Mouse (Mus musculus): Measurements from ENCODE around the gene Mettl17. TPM values are rescaled to one million over a fixed set of nuclear protein-coding genes. Genes with fewer than 3 reads are reported as not detected.
A peak's percentile ranks its signal among the peaks of the same experiment; 100 is the strongest.

Mettl17 gene
- polyA plus RNA-seq, 1 experiment from 2014 or later, result 50.7 TPM

DNA sequence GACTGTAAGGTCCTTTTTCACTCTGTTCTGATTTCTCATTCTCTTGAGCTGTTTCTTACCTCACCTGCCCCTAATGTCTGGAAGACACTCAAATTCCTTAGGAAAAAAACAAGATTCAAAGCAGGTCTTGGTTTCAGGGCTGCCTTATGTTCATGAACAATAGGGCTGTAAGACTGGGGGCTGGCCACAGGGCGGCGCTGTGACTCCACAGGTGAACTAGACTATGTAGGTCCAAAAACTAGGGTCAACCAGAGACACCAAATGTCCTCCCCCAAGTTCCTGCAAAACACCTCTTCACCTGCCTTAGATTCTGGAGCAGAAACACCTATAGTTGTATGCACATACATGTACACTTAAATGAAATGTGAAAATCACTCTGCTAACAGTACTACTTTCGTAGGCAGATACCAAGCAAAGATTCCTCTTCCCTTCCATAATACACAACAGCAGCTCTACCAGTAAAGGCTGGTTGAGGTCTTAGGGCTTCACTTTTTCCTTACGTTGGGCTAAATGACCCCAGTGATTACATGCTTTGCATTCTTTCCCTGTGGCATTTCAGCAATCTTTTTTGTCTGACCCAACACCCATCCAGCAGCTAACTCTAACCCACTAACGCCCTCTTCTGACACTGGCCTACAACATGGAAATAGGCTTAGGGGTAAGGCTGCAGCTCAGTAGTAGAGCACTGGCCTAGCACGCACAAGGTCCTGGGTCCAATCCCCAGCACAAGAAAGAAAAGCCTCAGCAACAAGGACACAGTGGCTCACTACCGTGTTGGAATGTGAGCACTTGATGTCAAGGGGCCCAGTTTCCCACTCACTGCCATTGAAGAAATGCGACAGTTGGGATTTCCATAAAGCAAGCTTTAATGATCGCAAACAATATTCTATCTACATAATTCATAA lies 18.4 kb downstream of the Mettl17 start:
- H3K4me2 ChIP-seq, result no peak overlapping the region
- H3K36me3 ChIP-seq, result 0 out of 2 replicates have a peak, but pooled peaks cover 4% of the 10 kb centered on the region
- H3K27me3 ChIP-seq (replicated peaks), result no peaks in the 10 kb centered on the region
- ATAC-seq (ENCODE audit: insufficient read depth, low FRiP score, low read depth), result peak; percentile 67; the same call in 1 of the 2 replicates
- no peaks in the 10 kb centered on the region for H3K9me3 ChIP-seq
- H3K27ac ChIP-seq, result 0 out of 2 replicates have a peak overlapping the region, but pooled peaks have one; percentile 9
- no peak overlapping the region for H3K4me3 ChIP-seq (replicated peaks)
- H3K4me1 ChIP-seq, result 0 out of 2 replicates have a peak, but pooled peaks cover 3% of the 10 kb centered on the region
- no peak overlapping the region for H3K9ac ChIP-seq
- 47% methylated on average over 9 of the region's 9 CpGs for WGBS

DNA sequence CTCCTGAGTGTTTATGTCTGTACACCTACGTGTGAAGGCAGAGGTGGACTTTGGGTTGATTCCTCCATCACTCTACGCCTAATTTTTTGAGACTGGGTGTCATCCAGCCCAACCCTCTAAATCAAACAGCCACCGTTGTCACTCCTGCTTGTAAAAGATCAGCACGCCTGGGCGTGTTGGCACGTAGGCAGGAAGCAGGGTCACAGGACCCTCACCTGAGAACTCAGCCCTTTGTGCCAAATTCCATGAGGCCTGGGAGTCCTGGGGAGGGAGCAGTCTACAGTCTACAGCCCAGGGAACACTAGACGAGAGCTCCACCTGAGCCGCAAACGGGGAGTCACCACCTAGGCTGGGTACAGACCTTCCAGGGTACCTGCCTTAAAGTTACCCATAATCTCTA lies 19.1 kb downstream of the Mettl17 start:
- Histone ChIP-seq H3K4me3 (replicated peaks) (no peak overlapping the region), H3K27ac (no peak overlapping the region), H3K4me1 (0 out of 2 replicates have a peak, but pooled peaks cover 3% of the 10 kb centered on the region), H3K4me2 (no peak overlapping the region), H3K9me3 (no peaks in the 10 kb centered on the region), H3K27me3 (replicated peaks) (no peaks in the 10 kb centered on the region), H3K36me3 (0 out of 2 replicates have a peak, but pooled peaks cover 4% of the 10 kb centered on the region), H3K9ac (no peak overlapping the region)
- WGBS, result 75% methylated on average over 9 of the region's 9 CpGs
- ATAC-seq (ENCODE audit: insufficient read depth, low FRiP score, low read depth), result peak; percentile 6; the same call in 1 of the 2 replicates

DNA sequence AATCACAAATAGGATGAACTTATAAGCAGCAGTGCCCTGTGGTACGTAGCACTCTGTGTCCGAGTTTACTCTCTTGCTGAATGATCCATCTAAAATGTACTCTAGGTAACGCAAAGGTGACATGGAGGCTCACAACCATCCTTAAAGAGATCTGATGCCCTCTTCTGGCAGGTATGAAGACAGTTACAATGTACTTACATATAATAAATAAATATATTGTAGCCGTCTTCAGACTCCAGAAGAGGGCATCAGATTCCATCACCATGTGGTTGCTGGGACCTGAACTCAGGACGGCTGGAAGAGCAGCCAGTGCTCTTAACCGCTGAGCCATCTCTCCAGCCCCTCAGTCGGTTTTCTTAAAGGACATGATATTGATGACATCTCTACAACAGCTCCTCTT lies 20.1 kb downstream of the Mettl17 start:
- 0 out of 2 replicates have a peak, but pooled peaks cover 4% of the 10 kb centered on the region for H3K36me3 ChIP-seq
- WGBS, result 65% methylated on average over 7 of the region's 7 CpGs
- H3K9me3 ChIP-seq, result no peaks in the 10 kb centered on the region
- H3K4me2 ChIP-seq, result no peak overlapping the region
- no peak overlapping the region for H3K4me3 ChIP-seq (replicated peaks)
- ATAC-seq (ENCODE audit: insufficient read depth, low FRiP score, low read depth), result no peak
- no peak overlapping the region for H3K9ac ChIP-seq
- no peak overlapping the region for H3K27ac ChIP-seq
- H3K27me3 ChIP-seq (replicated peaks), result no peaks in the 10 kb centered on the region
- 0 out of 2 replicates have a peak, but pooled peaks cover 3% of the 10 kb centered on the region for H3K4me1 ChIP-seq

DNA sequence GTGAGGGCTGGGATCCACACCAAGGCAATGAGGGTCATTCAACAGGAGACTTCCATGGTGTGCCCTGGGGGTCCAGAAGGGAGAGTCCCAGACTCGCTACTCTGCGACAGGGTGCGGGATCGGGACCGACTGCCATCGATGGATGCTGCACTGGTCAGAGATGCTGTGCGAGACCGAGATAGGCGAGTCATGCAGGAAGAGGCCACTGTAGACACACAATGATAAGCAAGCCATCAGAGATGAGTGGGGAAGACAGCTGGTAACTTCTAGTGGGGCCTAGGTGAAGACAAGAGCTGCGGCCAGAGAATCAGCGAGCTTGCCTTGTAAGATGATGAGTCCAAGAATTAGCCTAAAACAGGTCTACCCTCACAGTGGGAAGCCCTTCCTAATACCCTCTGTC lies 21.5 kb downstream of the Mettl17 start:
- ATAC-seq (ENCODE audit: insufficient read depth, low FRiP score, low read depth), result no peak

DNA sequence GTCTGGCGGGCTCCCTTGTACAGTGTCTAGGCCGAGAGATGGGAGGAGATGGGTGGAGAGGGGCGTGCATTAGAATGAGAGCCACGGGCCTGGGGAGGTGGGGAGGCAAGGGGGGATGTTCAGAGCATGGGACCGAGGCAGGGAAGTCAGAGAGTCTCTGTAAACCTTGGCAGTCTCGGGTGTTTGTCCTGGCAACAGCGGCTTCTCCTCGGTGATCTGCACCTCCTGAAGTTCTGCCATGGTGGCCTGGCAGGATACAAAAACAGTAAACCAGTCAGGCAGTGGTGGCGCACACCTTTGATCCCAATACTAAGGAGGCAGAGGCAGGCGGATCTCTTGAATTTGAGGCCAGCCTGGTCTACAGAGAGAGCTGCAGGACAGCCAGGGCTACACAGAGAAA lies 26.7 kb downstream of the Mettl17 start:
- Histone ChIP-seq H3K4me2 (no peak overlapping the region), H3K4me3 (replicated peaks) (no peak overlapping the region), H3K36me3 (0 out of 2 replicates have a peak, but pooled peaks cover 4% of the 10 kb centered on the region), H3K9me3 (no peaks in the 10 kb centered on the region), H3K27me3 (replicated peaks) (no peaks in the 10 kb centered on the region), H3K27ac (no peak overlapping the region), H3K9ac (no peak overlapping the region), H3K4me1 (peaks cover 8% of the 10 kb centered on the region)
- no peak for ATAC-seq (ENCODE audit: insufficient read depth, low FRiP score, low read depth)
- WGBS, result 86% methylated on average over 10 of the region's 10 CpGs

More for the DNA sequence above, 21.5 kb downstream of the Mettl17 start:
- Histone ChIP-seq H3K27me3 (replicated peaks) (no peaks in the 10 kb centered on the region), H3K9ac (no peak overlapping the region), H3K27ac (no peak overlapping the region), H3K4me3 (replicated peaks) (no peak overlapping the region), H3K36me3 (0 out of 2 replicates have a peak, but pooled peaks cover 4% of the 10 kb centered on the region), H3K4me1 (0 out of 2 replicates have a peak, but pooled peaks cover 3% of the 10 kb centered on the region), H3K9me3 (no peaks in the 10 kb centered on the region), H3K4me2 (no peak overlapping the region)
- WGBS, result 88% methylated on average over 11 of the region's 11 CpGs

DNA sequence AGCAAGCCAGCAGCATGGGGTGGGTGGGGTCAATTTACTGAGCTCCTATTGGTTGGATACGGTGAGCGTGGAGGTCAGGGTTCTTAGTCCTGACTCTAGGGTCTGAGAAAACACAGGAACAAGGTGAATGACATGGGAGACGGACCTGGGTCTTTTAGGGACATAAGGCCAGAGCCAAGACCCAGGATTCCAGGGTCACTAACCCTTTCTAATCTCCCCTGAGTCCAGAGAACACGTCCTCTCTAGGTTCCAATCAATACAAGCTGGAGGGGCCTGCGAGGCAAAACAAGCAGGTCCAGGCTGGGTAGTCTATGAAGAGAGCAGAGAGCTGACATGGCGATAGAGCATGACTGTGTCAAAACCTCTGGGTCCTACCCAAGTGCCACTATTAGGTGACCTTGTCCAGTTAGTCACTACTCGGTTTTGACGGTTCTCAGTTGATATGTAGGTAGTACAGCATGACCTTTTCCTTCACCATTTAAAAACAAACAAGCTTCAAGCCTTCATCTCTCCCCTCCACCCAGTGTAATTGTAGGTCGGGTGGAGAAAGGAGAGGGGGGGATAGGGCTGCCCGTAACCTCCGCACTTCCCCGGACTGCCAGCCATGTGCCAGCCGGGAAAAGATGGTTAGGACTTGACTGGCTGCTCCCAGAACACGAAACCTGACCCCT lies 27.9 kb downstream of the Mettl17 start:
- Histone ChIP-seq H3K4me1 (peaks cover 8% of the 10 kb centered on the region), H3K27ac (peak overlapping the region; percentile 38; the same call in 1 of the 2 replicates)

DNA sequence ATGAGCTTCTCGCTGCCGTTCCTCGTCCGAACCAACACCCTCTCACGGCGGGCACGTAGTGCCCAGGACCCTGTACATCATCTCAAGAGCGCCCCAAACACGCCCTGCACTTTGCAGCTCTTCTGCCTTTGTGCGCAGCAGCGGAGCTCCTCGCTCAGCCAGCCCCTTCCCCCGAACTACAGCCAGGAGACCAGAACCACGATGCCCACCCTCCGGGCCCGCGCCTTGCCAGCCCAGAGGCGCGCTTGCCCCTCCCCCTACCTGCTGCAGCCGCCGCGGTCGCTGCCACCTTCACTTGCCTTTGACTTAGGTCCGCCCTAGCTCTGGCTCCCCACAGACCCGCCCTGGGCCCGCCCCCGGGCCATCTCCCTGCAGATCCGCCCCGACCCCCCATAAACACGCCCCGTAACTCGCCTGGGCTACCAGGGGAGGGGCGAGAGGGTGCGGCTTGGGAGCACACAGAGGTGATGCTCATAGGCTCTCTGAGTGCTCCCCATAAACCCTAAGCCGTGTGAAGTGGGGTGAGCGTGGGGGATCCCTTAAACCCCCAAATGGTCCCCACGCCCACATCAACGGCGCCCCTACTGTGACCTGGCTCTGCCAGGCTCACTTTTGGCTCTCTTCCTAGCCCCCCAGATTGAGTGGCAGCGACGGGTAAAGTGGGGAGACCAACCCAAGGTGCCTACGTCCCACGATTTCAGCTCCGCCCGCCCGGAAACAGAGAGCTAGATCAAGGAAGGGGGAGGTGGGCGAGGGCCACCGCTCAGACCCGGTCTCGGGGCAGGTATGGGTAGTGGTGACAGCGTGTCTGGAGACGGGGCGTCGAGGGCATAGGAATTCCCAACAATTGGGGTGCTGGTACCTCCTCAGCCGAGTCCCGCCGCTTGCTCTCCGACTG lies 28.7 kb downstream of the Mettl17 start:
- WGBS, result under 1% methylated on average over 58 of the region's 58 CpGs

More for the DNA sequence above, 27.9 kb downstream of the Mettl17 start:
- no peak overlapping the region for H3K9ac ChIP-seq
- H3K27me3 ChIP-seq (replicated peaks), result no peaks in the 10 kb centered on the region
- peak overlapping the region; percentile 57 for H3K4me3 ChIP-seq (replicated peaks)
- peak overlapping the region; percentile 98 for H3K4me2 ChIP-seq
- no peaks in the 10 kb centered on the region for H3K9me3 ChIP-seq
- ATAC-seq (ENCODE audit: insufficient read depth, low FRiP score, low read depth), result peak; percentile 6; the same call in 1 of the 2 replicates
- no peaks in the 10 kb centered on the region for H3K36me3 ChIP-seq
- WGBS, result 15% methylated on average over 14 of the region's 14 CpGs

DNA sequence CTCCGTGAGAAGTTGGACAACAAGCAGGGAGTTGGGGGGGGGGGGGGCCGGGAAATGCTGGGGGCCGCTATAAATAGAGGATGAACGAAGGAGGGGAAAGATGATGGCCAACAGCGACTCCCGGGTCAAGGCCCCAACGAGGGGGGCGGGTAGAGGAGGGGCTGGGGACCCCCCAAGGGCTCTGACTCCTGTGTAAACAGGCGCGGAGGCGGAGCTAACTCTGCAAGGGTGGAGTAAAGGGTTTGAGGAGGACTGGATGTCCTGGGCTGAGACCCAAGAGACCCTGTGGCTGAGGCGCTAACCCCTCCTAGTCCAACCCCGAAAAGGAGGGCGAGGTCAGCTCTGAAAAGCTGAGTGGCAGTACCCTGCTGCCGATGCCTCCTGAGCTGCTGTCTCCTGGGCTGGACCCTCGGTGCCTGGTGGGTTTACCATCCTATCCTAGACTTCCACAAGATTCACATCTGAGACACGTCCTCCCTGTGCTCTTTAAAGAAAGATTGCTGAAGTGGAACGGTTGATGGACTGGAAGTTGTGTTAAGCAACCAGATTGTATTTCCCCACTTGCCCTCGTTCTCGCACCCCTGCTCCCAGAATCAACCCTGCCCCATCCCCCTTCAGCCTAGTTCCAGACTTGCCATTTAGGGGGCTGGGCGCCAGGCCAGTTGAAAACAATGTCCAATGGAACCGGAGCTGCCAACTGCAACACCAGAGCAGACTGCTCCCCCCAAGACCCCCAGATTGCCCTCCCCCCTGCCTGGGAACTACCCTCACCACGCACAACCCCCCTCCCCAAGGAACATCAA lies 29.5 kb downstream of the Mettl17 start, which contains the start of gene Ndrg2:
Ndrg2 (minus strand) TSS at position 199 of the 803 bp plus-strand sequence.
- Histone ChIP-seq H3K27me3 (replicated peaks) (no peaks in the 10 kb centered on the region), H3K4me3 (replicated peaks) (peak within 1 kb of the TSS; percentile 57), H3K4me2 (peak within 1 kb of the TSS; percentile 98), H3K9me3 (no peaks in the 10 kb centered on the region), H3K36me3 (no peaks in the 10 kb centered on the region), H3K4me1 (peaks cover 8% of the 10 kb centered on the region), H3K9ac (peak within 1 kb of the TSS; percentile 49), H3K27ac (peak within 1 kb of the TSS; percentile 81)
- WGBS, result 5% methylated on average over 21 of the region's 23 CpGs
- ATAC-seq (ENCODE audit: insufficient read depth, low FRiP score, low read depth), result peak; percentile 63

More for the DNA sequence above, 28.7 kb downstream of the Mettl17 start:
- peak overlapping the region; percentile 57 for H3K4me3 ChIP-seq (replicated peaks)
- H3K4me2 ChIP-seq, result peak overlapping the region; percentile 98
- peak overlapping the region; percentile 49 for H3K9ac ChIP-seq
- no peaks in the 10 kb centered on the region for H3K27me3 ChIP-seq (replicated peaks)
- H3K27ac ChIP-seq, result peak overlapping the region; percentile 81
- H3K36me3 ChIP-seq, result no peaks in the 10 kb centered on the region
- peak; percentile 88 for ATAC-seq (ENCODE audit: insufficient read depth, low FRiP score, low read depth)
- peaks cover 8% of the 10 kb centered on the region for H3K4me1 ChIP-seq
- no peaks in the 10 kb centered on the region for H3K9me3 ChIP-seq

DNA sequence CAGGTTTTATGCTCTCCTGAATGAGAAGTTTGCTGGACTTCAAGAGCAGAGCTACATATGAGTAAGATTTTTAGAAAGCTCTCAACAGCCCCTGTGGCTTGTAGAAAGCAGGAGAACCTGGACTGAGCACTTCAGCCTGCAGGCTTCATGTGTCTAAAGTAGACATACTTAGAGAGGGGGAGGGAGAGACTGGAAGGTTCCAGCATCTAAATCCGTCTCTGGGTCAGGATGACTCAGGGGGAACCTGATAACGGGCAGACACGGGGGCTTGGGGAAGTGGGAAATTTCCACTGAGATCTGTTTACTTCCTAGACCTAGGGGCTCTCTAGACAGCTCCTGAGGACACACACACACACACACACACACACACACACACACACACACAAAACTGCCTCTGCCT lies 30.4 kb downstream of the Mettl17 start:
- 15% methylated on average over 3 of the region's 3 CpGs for WGBS
- Histone ChIP-seq H3K27me3 (replicated peaks) (no peaks in the 10 kb centered on the region), H3K27ac (peak overlapping the region; percentile 81), H3K9me3 (no peaks in the 10 kb centered on the region), H3K4me3 (replicated peaks) (no peak overlapping the region), H3K4me1 (peaks cover 8% of the 10 kb centered on the region), H3K4me2 (no peak overlapping the region), H3K9ac (no peak overlapping the region), H3K36me3 (no peaks in the 10 kb centered on the region)
- ATAC-seq (ENCODE audit: insufficient read depth, low FRiP score, low read depth), result no peak

DNA sequence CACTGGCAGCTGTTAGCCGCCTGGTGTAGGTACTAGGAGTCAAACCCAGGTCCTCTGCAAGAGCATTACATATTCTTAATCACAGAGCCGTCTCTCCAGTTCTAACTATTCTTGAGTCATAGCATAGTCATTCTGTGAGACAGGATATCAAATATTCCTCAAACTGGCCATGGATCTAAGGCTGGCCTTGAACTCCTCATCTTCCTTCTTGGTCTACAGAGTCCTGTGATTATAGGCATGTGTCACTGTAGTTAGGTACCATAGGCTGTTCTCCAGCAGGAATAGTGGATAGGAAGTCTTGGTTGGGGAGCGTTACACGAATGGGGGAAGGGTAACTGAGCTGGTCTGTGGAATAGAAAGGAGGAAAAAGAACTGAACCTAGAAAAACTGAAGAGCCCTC lies 31.9 kb downstream of the Mettl17 start:
- Histone ChIP-seq H3K9me3 (no peaks in the 10 kb centered on the region), H3K4me2 (no peak overlapping the region), H3K4me3 (replicated peaks) (no peak overlapping the region), H3K27me3 (replicated peaks) (no peaks in the 10 kb centered on the region), H3K4me1 (peaks cover 10% of the 10 kb centered on the region), H3K9ac (no peak overlapping the region), H3K27ac (no peak overlapping the region), H3K36me3 (no peaks in the 10 kb centered on the region)
- no peak for ATAC-seq (ENCODE audit: insufficient read depth, low FRiP score, low read depth)
- WGBS, result 81% methylated on average over 4 of the region's 4 CpGs

Measured in stomach, embryonic 15.5 days (tissue).